Mouse (Mus musculus): ENCODE results near the gene Dock9. TPM values are rescaled to one million over a fixed set of nuclear protein-coding genes. Genes with fewer than 3 reads are reported as not detected.
"Not testable (repeated sequence)": the region's sequence is repeated elsewhere in the genome, so short reads cannot be mapped to it uniquely, and the experiment has no call there.

Dock9 gene
- polyA plus RNA-seq, 1 experiment = 68.4 TPM

GRCm38 (mm10) chr14:121697709-121698619 lies 99.7 kb downstream of the Dock9 start:
- peak overlapping the region; percentile 66 for H3K27ac ChIP-seq (ENCODE audit: insufficient read depth, low read length)
- TF ChIP-seq CTCF (IDR thresholded peaks at IDR 0.05; ENCODE audit: extremely low read depth, insufficient read depth, low read length) (no peak), POLR2A (IDR thresholded peaks at IDR 0.05; ENCODE audit: extremely low read depth, insufficient read depth, low read length) (peak; percentile 61; the same call in 1 of the 2 replicates)
- peak overlapping the region; percentile 38 for H3K4me3 ChIP-seq (ENCODE audit: insufficient read depth, low read length)
- H3K4me1 ChIP-seq (ENCODE audit: control insufficient read depth, insufficient read depth, low read length) = peaks cover 3% of the 10 kb centered on the region; the same call in 1 of the 2 replicates

DNA sequence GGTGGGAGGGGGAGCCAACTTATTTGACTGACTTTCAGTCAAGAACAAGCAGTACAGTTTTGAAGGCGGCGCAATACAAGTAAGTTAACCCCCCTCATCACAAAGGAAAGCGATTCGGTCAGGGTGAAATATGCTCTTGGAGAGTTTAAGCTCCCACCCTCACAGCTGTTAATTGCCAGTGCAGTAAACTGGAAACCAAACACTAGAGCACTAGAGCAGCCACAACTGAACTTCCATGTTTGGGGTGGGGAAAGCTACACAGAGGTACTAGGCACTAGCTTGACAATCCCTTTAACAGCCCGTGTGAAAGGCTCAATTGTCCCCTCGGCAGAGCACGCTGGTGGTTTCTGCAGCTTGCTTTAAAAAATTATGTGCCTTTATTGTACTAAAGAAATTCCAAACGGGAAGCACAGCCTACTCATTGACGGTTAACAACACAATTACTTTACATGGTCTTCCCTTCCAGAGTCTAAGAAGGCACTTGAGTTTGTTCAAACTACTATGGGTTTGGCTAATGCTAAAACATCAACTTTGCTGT lies 100.4 kb downstream of the Dock9 start:
- Histone ChIP-seq H3K4me1 (ENCODE audit: control insufficient read depth, insufficient read depth, low read length) (peaks cover 3% of the 10 kb centered on the region; the same call in 1 of the 2 replicates), H3K4me3 (ENCODE audit: insufficient read depth, low read length) (peak overlapping the region; percentile 38), H3K27ac (ENCODE audit: insufficient read depth, low read length) (peak overlapping the region; percentile 60; the same call in 1 of the 2 replicates)

GRCm38 (mm10) chr14:121696429-121697118 lies 101.1 kb downstream of the Dock9 start:
- Histone ChIP-seq H3K4me3 (ENCODE audit: insufficient read depth, low read length) (peak overlapping the region; percentile 38; the same call in 1 of the 2 replicates), H3K4me1 (ENCODE audit: control insufficient read depth, insufficient read depth, low read length) (peaks cover 3% of the 10 kb centered on the region; the same call in 1 of the 2 replicates), H3K27ac (ENCODE audit: insufficient read depth, low read length) (no peak overlapping the region)
- no peak for TF ChIP-seq POLR2A (IDR thresholded peaks at IDR 0.05; ENCODE audit: extremely low read depth, insufficient read depth, low read length)
- no peak for TF ChIP-seq CTCF (IDR thresholded peaks at IDR 0.05; ENCODE audit: extremely low read depth, insufficient read depth, low read length)

More for the DNA sequence above, 100.4 kb downstream of the Dock9 start:
- TF ChIP-seq CTCF (IDR thresholded peaks at IDR 0.05; ENCODE audit: extremely low read depth, insufficient read depth, low read length) = no peak
- no peak for TF ChIP-seq POLR2A (IDR thresholded peaks at IDR 0.05; ENCODE audit: extremely low read depth, insufficient read depth, low read length)

DNA sequence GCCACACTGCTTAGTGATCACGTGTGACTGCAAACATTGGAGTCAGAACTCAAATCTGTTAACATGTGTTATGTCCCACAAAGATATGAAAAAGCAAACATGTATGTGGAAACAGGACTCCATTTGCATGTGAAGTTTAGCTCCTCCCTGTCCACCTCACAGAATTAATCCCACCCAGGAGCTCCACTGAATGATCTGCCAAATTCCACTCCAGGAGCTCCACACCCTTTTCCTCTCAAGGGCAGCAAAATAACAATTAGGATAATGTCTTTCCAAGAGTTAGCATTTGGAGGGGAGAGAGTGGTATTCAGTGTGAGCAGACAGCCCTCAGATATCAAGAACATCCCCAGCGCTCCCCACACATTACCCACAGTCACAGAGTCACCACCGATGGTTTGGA lies 102.9 kb downstream of the Dock9 start:
- H3K27ac ChIP-seq (ENCODE audit: insufficient read depth, low read length) = peak overlapping the region; percentile 54; the same call in 1 of the 2 replicates
- TF ChIP-seq CTCF (IDR thresholded peaks at IDR 0.05; ENCODE audit: extremely low read depth, insufficient read depth, low read length) (no peak), POLR2A (IDR thresholded peaks at IDR 0.05; ENCODE audit: extremely low read depth, insufficient read depth, low read length) (no peak)
- H3K4me3 ChIP-seq (ENCODE audit: insufficient read depth, low read length) = no peak overlapping the region
- peaks cover 7% of the 10 kb centered on the region for H3K4me1 ChIP-seq (ENCODE audit: control insufficient read depth, insufficient read depth, low read length)

DNA sequence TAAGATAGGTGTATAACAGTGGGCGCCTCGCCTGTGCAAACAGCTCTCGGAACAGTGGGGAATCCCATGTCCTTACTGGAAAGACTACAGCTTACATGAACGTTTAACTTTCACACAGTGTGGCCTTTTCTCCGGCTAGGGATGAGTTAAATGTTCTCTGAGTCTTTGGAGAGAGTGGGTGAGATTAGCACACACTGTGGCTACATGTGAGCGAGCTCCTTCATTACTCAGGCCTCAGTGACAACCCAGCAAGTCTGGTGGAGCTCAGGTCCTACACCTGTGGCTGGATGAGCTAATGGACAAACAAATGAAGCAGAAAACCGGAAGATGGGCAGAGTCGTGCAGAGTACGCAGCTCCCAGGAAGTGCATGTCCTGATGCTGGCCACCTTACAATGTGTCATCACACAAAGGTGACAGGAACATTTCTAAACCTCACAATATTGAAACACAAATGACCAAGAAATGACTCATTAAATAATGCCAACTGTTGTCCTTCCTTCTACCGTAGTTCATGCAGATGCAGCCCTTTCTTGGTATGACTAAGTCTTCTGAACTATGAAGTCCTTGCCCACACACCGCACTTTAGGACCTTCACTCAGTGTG lies 103.5 kb downstream of the Dock9 start:
- TF ChIP-seq POLR2A (IDR thresholded peaks at IDR 0.05; ENCODE audit: extremely low read depth, insufficient read depth, low read length) (no peak), CTCF (IDR thresholded peaks at IDR 0.05; ENCODE audit: extremely low read depth, insufficient read depth, low read length) (no peak)
- Histone ChIP-seq H3K27ac (ENCODE audit: insufficient read depth, low read length) (no peak overlapping the region), H3K4me3 (ENCODE audit: insufficient read depth, low read length) (no peak overlapping the region), H3K4me1 (ENCODE audit: control insufficient read depth, insufficient read depth, low read length) (peaks cover 7% of the 10 kb centered on the region)

- not testable (repeated sequence) for H3K4me1 ChIP-seq (ENCODE audit: control insufficient read depth, insufficient read depth, low read length); H3K27ac ChIP-seq (ENCODE audit: insufficient read depth, low read length); H3K4me3 ChIP-seq (ENCODE audit: insufficient read depth, low read length)
Measured at GRCm38 (mm10) chr14:121689649-121690048, 108.0 kb downstream of the Dock9 start.

DNA sequence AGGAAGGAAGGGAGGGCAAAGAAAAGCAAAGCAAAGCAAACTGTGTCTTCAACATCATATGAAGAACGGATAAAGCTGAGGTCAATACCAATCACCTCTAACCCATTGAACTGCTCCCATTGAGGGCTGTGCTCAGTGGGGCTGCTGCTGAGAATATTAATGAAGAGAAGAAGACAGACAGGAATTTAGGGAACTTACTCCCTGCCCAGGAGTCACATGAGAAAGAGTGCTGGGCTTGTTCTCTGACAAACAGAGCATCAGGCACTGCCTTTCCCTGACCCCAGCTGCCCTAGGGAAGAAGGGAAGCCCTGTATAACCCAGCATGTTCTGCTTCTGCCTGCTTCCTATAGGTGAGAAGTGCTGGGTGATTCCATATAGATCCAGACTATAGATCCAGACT lies 109.5 kb downstream of the Dock9 start:
- Histone ChIP-seq H3K4me3 (ENCODE audit: insufficient read depth, low read length) (no peak overlapping the region), H3K27ac (ENCODE audit: insufficient read depth, low read length) (no peak overlapping the region), H3K4me1 (ENCODE audit: control insufficient read depth, insufficient read depth, low read length) (peaks cover 8% of the 10 kb centered on the region)
- TF ChIP-seq POLR2A (IDR thresholded peaks at IDR 0.05; ENCODE audit: extremely low read depth, insufficient read depth, low read length) (no peak), CTCF (IDR thresholded peaks at IDR 0.05; ENCODE audit: extremely low read depth, insufficient read depth, low read length) (no peak)

DNA sequence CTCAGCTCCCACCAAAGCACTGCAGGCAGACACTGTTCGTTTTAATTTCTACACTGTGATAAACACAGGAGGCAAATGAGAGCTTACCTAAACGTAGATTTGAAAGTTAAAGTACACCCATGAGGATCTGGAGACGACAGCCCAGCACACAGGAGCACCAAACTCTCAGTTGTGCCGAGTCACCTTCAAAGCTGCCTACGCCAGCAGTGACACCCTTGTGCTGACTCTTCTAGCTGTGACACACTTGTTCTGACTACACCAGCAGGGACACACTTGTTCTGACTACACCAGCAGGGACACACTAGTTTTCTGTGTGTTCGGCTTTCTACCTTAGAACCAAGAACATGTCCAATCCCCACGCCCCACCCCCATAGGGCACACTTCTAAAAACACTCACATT lies 110.4 kb downstream of the Dock9 start:
- Histone ChIP-seq H3K4me1 (ENCODE audit: control insufficient read depth, insufficient read depth, low read length) (peaks cover 8% of the 10 kb centered on the region), H3K4me3 (ENCODE audit: insufficient read depth, low read length) (no peak overlapping the region), H3K27ac (ENCODE audit: insufficient read depth, low read length) (no peak overlapping the region)
- TF ChIP-seq POLR2A (IDR thresholded peaks at IDR 0.05; ENCODE audit: extremely low read depth, insufficient read depth, low read length) = no peak
- TF ChIP-seq CTCF (IDR thresholded peaks at IDR 0.05; ENCODE audit: extremely low read depth, insufficient read depth, low read length) = no peak

DNA sequence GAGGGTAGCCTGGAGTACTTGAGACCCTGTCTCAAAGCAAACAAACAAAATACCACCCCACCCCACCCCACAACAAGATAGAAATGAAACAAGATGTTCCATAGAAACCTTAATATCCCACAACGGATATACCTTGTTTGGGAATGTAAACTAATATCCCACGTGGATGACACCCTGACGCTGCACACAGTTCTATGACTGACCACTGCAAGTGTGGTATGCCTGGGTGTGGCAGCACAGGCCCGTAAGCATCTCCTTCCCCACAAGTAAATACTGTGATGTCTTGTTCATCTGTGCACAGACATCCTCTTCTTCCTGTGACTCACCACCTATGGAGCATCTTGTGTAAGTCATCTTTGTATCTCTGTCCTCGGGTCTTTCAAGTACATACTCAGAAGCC lies 118.7 kb downstream of the Dock9 start:
- Histone ChIP-seq H3K4me1 (ENCODE audit: control insufficient read depth, insufficient read depth, low read length) (peaks cover 11% of the 10 kb centered on the region), H3K27ac (ENCODE audit: insufficient read depth, low read length) (no peak overlapping the region), H3K4me3 (ENCODE audit: insufficient read depth, low read length) (no peak overlapping the region)
- TF ChIP-seq POLR2A (IDR thresholded peaks at IDR 0.05; ENCODE audit: extremely low read depth, insufficient read depth, low read length) (no peak), CTCF (IDR thresholded peaks at IDR 0.05; ENCODE audit: extremely low read depth, insufficient read depth, low read length) (no peak)

All from cortical plate, adult 2 months (tissue).